Mouse (Mus musculus): Measurements from ENCODE around the gene Hbp1.

DNA sequence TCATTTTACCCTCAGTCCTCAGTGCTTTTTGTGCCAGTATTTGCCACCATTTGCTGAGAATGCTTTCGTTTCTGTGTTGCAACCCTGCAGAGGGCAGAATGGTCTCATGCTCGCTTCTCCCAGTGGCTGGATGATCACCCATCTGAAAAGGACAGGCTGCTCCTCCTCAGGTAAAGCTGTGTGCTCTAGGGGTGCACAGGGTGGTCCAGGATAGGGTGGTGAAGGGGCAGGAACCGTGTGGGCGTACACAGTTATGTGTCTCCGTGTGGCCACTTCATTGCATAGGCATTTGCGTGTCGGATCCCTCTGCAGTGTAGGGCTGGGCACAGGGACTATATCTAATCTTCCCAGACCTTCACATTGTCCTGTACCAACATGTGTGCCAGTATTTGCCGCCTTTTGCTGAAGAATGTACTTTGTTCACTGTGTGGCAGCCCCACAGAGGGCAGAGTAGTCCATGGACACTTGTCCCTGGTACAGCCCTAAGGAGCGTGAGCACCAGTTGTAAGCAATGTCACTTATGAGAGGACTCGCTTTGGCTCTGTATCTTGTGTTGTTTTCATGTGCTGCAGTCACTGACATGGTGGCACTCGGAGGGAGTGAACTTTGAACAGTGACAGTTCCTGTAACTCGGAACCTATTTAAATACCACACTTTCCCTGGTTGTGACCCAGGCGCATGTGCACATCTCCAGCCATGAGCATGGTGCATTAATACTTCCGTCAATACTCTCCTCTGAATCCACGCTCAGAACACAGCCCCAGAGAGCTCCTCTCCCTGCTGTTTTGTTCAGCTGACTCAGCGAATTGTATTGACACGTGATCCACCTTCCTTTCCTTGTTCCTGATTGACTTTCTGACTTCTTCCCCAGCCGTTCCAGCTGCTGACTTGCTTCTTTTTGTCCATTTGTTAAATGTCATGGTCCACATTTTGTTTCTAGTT, 29.6 kb downstream of the Hbp1 start:
- TF ChIP-seq CTCF (IDR thresholded peaks at IDR 0.05; ENCODE audit: extremely low read depth, insufficient read length, insufficient replicate concordance, low read depth, low read length), result no peak
- TF ChIP-seq POLR2A (IDR thresholded peaks at IDR 0.05; ENCODE audit: low read depth, low read length), result no peak
